Mouse (Mus musculus): ENCODE results near the gene Zfyve21.

Gene Zfyve21

DNA sequence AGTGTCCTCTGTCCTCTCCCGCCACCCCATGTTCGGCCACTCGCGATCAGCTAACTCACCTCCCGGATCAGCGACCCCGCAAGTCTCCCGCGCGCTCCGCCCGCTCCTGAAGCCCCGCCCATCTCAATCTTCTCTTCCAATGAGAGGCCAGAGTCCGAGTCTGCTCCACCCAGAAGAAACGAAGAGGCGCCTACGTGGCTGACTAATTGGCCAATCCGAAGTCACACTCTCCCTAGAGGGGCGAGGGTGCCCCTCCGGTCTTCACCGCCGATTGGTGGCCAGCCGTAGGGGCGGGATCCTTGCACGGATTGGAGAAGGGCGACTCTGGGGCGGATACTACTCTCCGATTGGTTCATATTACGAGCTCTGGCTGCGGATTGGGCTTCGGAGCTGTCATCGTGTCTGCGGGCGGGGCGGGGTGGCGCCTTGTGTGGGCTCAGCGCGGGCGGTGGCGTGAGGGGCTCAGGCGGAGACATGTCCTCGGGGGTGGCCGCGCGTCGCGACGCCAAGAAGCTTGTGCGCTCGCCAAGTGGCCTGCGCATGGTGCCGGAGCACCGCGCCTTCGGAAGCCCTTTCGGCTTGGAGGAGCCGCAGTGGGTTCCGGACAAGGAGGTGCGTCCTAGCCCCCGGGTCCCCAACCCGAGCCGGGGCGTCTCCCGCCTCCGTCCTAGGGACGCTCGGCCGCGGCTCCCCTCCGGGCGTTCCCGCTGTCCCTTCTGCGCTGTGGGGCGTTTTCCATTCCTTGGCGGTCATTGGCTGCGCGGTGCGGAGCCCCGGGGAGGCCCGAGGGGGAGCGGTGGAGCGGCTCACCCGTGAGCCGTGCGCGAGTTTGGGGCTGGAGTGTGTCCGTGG, at the start of gene Zfyve21, which contains the start of gene Xrcc3:
TSS of gene Zfyve21 (plus strand) at position 405 of the 852 bp plus-strand sequence.
TSS of gene Xrcc3 (minus strand) at position 108 of the 852 bp plus-strand sequence.
- peak; percentile 97 for DNase-seq

DNA sequence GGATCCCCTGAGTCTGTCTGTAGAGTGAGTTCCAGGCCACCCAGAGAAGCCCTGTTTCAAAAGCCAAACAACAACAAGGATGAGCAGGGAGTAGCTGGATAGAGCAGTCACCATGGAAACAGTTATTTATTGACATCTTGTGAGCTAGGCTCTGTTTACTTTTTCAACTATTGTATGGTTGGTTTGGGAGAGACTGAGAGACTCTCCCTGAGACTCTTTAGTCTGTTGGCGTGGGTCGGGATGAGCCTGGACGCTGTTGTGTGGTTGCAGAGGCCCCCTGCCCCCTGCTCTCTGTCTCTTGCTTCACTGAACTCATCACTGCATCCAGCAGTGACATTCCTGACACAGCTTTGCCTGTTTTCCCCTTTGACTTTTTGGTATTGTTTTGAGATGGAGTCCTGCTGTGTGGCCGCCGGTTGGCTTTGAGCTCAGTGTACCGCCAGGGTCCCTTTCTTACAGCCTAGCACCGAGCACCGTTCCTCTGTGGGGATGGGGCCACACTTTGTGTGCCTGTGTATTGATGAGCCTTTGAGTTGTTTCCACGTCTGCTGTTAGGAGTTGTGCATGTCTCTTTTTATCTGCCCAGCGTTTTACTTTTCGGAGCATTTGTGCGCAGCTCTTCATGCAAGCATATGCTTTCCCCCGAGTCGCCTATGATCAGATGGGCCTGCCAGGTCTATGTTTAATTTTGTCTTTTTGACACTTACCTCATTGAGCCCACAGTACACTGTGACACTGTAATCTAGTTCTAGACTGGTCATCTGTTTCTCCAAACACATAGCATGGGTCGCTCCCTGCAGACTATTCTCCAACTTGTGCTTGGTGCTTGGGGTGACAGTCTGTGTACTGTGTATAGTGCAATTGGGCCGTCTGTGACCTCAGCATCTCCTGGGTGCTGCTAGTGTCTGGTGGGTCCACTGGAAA, 47.4 kb upstream of the Zfyve21 start:
- DNase-seq: no peak

DNA sequence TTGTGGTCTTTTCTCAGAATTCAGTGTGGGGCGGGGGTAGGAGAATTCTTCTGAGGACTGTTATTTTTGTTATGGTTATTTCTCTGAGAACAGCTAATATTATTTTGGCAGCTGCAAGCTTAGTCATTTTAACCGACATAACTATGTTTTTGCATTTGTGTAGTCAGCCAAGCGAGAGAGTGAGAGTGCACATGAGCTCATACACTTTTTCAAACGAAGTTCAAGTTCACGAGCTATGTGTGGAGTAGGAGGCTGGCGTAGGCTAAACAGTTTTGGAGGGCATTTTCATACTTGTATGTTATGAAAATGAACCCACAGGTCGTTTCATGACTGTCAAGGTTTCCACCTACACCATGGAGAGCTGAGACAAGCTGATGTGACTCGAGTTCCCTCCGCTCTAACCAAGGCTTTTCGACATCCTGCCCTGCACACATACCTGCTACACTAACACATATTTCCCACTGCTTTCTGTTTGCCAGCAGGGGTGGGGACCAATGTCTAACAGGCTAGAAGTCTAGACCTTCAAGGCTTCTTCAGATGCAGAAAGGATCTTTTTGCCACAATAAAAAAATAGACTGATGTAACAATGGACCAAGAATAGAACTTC, 45.5 kb upstream of the Zfyve21 start:
- DNase-seq: no peak

DNA sequence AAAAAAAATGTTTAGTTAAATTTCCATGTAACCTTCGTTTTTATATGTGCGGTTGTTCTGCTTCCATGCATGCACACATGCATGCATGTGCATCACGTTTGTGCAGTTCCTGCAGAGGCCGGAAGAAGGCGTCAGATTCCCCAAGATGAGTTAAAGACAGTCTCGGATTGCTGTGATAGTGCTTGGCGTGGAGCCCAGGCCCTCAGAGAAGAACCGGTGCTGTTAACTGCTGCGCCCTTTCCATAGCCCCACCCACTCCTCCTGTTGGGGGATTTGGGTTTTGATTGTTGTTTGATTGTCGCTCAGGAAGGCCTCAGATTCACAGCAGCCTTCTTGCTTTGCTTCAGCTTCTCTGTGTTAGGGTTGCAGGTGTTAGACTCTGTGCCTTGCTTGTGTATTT, 44.7 kb upstream of the Zfyve21 start:
- peak; percentile 40 for DNase-seq

DNA sequence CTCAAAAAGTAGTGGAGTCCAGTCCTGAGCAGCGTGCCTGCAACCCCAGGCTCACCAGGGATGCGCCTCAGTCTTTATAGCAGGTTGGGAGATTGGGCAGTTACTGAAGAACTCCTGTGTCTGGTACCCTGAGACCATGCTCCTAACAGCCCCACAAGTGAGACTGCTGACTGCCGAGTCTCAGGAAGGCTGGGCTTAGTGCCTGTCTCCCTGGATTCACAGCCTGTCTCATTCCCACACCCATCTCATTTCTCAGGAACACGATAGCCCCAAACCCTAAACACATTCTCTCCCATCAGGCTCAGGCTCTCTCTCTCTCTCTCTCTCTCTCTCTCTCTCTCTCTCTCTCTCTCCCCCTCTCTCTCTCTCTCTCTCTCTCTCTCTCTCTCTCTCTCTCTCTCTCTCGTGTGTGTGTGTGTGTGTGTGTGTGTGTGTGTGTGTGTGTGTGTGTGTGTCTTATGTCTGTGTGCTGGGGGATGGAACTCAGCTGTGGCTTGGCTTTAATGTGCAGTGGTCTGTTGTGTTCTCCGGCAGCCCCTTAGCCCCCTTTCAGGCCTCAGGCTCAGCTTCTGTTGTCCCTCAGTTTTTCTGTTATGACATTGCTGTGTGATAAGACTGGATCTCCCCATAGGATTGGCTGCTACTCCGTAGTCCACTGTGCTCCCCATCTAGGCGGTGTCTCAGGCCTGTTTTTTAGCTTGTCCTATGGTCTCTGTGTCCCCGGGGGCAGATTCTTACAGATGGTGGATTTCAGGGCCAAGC, 44.0 kb upstream of the Zfyve21 start:
- no peak for DNase-seq

DNA sequence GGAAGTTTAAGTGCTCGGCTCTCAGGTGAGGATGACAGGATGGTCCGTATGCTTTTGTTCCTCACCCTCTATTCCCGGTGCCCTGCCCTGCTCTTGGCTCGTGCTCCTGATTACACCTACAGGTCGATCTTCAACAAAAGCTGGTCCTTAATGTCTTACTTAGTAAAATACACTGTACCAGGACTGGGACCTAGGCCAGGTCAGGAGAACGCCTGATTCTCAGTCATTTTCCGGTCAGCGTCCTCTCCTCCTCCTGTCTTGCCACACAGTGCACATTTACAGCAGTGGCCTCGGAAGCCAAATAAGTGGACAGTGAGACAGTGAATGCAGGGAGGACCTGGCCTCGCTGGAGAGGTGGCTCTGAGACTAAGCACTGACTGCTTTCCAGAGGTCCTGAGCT, 43.3 kb upstream of the Zfyve21 start:
- no peak for DNase-seq

DNA sequence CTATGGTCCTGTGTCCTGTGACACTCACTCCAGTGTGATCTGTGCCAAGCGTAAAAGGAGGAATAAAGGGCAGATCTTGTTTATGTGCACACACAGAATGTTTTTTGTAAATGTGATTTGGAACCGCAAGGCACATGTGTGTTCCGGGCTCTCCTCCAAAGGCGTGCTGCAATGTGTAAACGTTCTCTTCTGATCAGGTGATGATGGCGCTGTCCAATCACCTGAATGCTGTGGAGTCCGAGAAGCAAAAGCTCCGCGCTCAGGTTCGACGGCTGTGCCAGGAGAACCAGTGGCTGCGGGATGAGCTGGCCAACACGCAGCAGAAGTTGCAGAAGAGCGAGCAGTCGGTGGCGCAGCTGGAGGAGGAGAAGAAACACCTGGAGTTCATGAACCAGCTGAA, 39.8 kb upstream of the Zfyve21 start:
- DNase-seq: no peak

DNA sequence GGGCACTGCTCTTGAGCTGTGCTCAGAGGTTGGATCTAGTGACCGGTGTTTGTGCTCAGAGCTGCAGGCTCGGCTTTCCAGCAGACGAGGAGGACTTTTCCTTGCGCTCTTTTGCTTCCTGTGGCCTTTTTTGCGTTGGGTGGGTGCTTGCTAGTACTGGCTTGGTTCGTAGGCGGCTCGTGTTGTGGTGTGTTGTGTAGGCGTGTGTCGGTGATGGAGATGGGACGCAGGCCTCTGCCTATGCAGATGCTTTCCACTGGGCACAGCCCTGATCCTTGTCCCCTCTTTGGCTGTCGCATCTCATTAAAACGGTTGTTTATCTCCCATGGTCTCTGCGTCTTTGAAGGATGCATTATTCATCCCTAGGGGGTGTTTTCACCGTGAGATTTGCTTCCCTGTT, 39.1 kb upstream of the Zfyve21 start:
- no peak for DNase-seq

DNA sequence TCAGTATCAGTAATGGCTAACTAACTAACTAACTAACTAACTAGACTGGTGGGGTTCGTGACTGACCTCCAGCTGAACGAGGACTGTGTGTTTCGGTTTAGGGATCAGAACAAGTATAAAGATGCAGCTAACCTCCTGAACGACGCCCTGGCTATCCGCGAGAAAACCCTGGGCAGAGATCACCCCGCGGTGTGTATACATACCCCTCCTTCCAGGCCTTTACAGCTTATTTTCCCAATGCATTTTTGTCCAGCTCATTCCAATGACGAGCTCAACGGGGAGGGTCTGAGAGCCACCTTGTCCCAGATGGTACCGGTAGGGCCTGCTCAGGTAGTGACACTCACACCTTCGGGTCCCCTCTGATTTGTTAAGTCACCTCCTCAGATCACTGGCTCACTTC, 36.1 kb upstream of the Zfyve21 start:
- DNase-seq: no peak

DNA sequence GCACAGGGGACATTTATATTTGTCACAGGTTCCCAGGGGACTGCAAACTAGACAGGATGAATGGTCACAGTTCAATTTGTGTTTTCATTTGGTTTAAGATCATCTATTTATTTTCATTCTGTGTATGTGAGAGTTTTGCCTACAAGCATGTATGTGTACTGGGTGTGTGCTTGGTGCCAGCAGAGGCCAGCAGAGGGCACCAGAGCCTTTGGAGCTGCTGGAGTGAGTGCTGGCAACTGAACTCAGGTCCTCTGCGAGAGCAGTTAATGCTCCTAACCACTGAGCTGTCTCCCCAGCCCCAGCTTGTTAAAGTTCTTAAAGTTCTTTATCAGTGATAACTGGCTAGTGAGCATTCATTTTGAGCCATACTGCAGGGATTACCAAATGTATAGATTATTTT, 34.4 kb upstream of the Zfyve21 start:
- no peak for DNase-seq

DNA sequence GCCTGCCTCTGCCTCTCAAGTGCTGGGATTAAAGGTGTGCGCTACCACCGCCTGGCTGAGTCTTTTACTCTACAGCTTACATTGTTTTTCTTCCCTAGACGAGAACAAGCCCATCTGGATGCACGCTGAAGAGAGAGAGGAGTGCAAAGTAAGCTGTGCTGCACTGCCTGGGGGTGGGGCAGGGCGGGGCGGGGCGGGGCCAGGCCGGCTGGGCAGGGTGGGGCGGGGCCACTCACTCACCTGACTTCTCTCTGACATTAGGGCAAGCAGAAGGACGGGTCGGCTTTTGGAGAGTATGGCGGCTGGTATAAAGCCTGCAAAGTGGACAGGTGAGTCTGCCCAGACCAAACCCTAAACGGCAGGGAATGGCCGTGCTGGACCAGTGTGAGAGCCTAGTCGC, 28.8 kb upstream of the Zfyve21 start:
- no peak for DNase-seq

DNA sequence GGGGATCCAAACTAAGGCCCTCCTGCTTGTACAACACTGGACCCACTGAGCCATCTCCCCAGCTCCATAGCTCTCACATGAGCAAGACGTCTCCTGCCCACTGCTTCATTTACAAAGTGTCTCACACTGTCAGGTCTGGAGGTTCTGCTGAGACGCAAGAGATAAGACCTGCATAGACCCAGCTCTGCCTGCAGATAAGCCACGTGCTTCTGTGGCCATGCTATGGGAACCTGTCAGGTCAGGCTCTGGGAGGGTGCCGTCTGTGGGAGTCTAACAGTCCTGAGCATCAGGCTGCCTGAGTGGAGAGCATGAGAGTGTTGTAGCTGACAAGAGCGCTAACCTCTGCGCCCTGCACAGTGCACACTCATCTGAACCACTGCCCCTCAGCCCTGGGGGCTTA, 27.0 kb upstream of the Zfyve21 start:
- no peak for DNase-seq

DNA sequence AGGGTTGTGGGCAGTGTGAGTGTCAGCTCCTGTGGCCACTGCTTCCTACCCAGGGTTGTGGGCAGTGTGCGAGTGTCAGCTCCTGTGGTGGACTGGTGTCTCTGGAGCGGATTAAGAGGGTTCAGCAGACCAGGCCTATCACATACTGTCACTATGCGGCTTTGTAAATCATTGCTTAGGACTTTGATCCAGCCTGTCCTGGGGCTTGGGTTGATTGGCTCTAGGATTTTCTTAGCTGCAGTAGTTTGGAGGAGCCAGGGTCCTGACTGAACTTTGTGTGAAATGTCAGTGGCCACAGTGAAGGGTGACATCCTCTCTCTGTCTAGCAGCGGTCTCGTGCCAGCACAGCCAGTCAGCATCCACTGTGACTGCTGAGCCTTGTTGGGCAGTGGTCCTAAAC, 23.9 kb upstream of the Zfyve21 start:
- DNase-seq: no peak

DNA sequence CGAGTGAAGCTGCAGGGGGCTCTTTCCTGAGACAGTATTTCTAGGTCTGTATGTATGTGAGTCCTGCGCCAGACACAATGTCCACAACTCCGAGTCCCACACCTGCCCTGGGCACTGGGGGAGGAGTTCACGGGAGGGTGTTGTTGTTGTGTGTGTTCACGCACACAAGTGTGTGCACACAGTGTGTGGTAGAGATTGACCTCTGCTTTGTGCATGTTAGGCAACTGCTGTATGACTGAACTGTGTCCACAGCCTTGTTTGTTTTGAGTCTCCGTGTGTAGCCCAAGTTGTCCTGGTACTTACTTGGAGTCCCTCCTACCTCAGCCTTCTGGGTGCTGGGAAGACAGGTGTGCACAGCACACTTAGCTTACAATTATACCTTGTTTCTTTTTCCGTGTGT, 23.3 kb upstream of the Zfyve21 start:
- DNase-seq: no peak

DNA sequence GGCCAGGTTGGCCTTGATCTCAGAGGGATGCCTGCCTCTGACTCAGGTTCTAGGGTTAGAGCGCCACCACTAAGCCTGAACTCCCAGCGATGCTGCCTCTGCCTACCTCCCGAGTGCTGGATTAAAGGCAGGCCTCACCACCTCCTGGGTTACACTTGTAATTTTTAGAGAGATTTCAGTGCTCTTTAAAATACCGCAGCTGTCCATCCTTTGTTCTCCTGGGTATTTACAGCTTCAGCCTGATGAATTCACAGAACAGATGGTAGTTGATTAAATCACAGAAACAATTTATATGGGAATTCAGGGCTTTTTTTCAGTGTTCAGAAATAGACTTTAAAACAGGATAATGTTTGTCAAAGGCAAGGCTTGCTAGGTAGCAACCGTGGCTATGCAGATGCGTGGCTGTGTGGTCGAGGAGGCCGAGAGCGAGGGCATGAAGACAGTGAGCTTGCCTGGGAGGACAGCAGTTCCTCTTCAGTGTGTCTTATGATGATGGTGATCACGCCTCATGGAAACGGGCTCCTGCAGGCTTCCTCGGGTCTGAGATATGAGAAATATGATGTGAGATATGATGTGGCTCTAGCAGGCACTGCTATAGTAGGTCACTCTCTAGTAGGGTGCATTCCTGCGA, 22.4 kb upstream of the Zfyve21 start:
- no peak for DNase-seq

DNA sequence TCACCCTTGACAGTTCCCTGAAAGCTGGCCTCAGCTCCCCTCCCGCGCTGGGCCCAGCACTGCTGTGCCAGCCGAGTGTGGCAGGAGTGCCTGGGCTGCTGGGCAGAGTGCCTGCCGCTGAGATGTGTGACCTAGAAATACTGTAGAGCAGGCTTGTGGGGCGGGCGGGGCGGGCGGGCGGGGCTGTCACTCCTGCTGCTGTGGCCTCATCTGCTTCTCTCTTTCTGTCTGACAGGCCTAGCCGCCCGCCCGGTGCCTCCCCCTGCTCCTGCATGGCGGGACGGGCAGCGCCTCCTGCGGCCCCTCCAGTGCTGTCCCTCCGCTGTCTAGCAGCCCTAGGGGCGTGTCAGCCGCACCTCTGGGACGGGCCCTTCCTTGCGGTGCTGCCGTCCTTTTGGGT, 19.9 kb upstream of the Zfyve21 start:
- no peak for DNase-seq

DNA sequence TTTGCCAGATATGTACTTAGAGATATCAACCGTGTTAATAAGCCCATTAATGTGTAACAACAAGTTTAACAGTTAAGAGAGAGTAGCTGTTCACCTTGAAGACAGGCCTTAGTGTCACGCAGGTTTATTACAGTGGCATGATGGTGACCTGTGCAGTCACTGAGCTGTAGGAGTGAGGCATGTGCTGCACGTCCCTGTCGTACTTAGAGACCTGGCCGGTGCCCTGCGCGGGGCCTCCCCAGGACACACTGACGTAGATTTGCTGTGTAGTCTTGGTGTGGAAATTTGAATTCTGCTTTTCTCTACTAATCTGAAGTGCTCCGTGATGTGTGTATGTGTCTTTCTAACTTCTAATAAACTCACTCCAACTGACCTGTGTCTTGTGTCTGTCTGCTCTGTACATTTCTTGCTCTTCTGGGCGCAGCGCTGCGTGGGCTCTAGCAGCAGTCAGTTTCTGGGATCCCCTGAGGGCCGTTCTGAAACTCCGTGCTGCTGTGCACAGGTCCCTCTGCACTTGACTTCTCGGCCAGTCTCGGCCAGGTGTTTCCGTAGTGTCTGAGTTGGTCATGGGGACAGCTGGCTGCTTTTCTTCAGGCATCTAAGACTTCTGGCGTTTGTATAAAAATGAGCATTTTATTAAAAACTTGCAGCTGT, 19.3 kb upstream of the Zfyve21 start:
- DNase-seq: no peak

DNA sequence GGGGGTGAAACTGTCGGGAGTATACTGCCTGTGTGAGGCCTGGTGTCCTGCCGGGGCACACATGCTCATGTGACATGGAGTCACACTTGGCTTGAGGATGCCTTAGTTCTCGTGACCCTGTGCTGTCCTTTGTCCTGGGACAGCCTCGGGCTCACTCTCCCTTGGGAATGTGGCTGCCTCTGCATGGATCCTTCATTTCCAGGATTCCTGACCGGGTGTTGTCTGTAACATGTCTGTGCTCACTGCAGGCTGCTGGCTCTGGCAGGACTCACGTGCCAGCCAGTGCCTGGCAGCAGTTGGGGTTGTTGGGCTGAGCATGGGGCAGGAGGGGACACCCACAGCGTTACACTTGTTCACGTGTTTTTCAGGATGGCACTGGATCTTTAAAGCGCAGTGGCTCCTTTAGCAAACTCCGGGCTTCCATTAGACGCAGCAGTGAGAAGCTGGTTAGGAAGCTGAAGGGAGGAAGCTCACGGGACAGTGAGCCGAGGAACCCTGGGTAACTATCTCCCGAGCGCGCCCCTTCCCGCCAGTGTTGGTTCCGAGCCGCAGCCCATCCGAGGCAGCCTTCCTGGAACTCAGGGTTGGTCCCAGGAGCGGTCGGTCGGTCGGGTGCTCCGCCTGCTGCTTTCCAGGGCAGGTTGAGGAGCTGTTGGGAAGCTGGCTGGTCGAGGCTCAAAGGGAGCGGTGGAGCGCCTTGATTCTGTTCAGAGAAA, 18.6 kb upstream of the Zfyve21 start:
- DNase-seq: no peak

DNA sequence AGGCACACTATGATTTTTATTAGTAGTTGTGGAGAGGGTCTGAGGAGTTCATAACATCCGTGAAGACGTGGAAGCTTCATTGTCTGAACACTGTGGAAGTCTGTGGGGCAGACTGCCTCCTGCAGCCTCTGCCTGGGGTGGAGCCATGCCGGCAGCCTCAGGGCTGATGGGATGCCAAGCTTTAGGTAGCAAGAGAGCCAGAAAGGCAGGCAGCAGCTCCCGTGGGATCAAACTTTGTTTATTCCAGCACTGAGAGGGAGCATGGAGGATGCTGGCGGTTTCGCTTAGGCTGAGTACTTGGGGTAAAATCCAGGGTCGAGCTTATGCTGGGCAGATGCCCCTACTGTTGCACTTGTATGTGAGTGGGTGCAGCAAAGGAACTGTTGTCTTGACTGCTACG, 16.7 kb upstream of the Zfyve21 start:
- no peak for DNase-seq

DNA sequence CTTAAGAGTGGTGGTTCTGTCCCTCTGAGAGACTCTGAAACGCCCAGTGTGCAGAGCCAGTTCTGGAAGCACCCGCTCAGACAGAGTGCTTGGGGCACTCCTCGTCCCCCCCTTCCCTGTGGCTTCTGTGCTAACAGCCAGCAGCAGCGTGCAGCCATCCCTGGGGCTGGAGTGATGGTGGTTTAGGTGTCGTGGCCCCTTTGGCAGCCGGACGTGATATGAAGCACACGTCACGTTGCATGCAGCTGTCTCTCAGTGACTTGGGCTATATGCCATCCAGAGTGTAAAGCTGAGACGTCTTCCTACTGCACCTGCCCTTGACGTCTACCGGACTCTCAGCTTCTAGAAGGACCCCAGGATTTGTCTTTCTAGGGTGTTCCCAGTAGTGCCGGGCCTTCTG, 15.5 kb upstream of the Zfyve21 start:
- DNase-seq: no peak

Data from thymus, postnatal 25 days (tissue).